Mouse (Mus musculus) yolk sac, embryonic 10.5 days (tissue): ENCODE data around the gene Trpd52l3.
"Not testable (repeated sequence)": the region's sequence is repeated elsewhere in the genome, so short reads cannot be mapped to it uniquely, and the experiment has no call there.

Experiments used
- DNase-seq: peaks from one replicate; pipeline ENCODE4 v3.0.0-alpha.2; 2017; ENCODE audit warnings: low spot score

Gene Trpd52l3

DNA sequence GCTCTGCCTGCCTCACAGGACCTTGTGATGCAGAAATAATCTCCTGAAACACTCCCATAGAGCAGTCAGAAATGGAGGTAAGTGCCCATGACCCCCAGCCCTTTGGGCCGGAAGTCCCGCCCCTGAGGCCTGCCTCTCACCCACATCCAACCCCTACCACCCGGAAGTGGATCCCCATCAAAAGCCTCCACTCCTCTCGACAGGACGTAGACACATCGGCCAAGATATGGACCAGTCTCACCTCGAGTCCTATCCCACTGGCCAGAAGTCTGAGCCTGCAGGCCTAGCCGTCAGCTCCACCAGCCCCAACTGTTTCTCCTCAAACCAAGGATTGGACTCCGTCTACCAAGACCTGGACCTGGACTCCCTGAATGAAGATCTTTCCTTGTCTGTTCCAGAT lies at the start of gene Trpd52l3:
Trpd52l3 (plus strand) TSS at position 170 of the 400 bp plus-strand sequence.
- no peak for DNase-seq

DNA sequence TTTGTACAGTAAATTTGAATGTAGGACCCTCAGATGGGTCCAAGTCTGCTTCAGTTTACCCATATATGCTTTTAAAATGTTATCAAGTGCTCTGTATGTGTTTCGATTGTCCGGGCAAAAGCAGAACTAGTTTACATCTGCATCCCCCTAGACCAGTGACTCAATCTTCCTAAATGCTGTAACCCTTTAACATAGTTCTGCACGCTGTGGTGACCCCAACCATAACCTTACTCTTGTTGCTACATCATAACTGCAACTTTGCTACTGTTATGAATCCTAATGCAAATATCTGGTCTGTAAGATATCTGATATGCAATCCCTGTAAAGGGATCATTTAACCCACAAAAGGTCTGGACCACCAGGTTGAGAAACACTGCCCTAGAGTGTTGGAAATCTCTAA lies 49.8 kb upstream of the Trpd52l3 start:
- DNase-seq = no peak

GRCm38 (mm10) chr19:29955454-29955853 lies 48.1 kb upstream of the Trpd52l3 start:
- no peak for DNase-seq

GRCm38 (mm10) chr19:29960906-29961305 lies 42.7 kb upstream of the Trpd52l3 start:
- DNase-seq = no peak

DNA sequence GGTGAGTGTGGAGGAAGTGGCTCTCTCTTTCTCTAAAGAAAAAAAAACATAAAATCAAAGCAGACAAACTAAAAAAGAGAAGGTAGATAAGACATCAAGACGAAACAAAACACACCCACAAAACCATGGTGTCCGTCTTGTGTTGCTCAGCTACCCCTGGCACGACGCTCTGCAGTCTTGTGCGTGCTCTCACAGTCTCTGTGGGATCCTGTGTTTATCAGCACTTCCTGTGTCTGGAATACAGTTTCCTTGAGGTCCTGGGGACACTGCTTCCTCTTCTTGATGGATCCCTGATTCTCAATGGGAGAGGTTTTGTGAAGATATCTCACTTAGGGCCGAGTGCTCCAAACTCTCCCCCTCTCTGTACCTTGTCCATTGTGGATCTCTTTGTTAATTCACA lies 41.7 kb upstream of the Trpd52l3 start:
- DNase-seq = no peak

GRCm38 (mm10) chr19:29963598-29964092 lies 39.9 kb upstream of the Trpd52l3 start:
- DNase-seq = no peak

DNA sequence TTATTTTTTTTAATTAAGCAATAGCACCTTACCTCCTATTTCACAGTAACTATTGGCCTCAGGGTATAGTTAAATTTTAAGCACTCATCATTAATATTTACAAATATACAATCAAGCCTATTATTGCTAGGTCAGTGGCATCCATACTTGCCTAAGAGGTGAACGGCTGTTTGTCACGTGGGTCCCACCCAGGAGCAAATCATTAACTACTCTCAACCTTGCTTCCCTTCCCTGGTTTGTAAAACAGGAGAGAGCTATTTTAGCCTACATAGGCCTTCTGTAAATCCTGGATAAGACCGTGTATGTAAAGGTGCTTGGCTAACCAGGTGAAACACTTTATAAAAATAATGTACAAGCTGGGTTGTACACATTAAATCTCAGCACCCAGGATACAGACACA lies 35.6 kb upstream of the Trpd52l3 start:
- no peak for DNase-seq

- no peak for DNase-seq
Measured at GRCm38 (mm10) chr19:29973396-29973795, 30.2 kb upstream of the Trpd52l3 start.

DNA sequence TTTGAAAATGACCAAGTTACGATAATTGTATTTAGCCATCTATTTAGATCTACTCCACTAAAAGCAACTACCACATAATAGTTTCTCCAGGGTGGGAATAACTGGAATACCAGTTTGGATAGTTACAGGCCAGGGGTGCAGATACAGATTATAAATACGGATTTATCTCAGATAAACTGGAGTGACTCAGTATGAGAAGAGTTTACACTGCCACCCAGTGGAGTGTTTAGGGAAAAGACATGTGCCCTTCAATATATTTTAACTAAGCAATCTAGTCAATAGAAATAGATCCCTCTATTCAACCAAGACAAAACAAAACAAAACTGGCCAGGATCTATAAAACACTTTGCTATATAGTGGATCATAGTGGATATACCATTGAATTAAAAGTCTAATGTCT lies 24.7 kb upstream of the Trpd52l3 start:
- DNase-seq = no peak

DNA sequence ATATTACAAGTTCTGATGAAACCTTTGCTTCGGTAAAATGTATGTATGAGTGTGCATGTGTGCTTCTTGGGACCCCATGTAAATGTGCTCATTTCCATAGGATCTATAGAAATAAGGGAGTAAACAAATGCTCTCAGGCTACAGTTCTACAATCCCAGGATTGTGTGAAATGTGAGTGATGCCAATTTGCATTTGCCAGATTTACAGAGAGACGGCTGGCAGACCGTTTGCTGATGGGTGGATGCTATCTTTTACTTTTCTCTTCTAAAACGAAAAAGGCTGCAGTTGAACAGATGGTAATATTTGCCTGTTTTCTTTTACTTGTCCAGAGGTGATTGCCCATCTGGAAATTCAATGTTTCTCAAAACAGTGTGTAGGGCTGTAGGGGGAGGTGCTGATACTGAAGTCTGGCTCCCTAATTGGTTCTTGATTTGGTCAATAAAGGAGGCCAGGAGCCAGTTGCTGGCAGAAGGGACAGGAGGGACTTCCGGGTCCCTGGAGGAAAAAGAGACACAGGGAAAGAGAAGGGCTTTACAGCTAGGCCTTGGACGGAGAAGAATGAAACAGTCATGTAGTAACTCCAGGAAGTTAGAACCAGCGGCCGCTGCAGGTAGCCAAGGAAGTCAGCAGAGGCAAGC lies 24.0 kb upstream of the Trpd52l3 start:
- DNase-seq = no peak

GRCm38 (mm10) chr19:29984208-29985005 lies 19.2 kb upstream of the Trpd52l3 start:
- no peak for DNase-seq

DNA sequence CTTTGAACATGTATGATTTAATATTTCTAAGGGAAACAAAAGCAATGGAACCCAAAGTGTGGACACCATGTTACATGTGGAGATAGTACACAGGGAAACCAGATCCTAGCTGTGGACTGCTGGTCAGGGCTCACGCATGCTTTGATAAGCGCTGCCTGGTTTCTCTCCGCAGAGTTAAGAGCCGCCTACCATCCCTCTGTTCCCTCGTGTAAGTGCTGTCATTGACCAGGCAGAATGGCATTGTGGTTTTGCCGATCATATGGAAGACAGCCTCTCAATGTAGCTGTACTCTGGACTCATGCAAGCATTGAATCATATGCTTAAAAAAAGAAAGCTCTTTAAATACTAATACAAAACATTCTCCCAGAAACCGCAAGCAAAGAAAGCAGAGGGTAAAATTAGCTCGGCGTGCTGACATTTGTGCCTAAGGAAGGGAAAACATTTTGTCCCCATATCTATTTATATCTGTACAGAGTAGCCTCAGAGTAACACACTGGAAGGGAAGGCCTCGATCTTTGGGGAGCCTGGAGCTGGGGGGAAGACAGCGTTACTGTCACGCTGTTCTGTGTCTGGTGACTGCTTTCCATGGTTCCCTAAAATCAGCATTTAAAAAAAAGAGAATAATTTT lies 17.0 kb upstream of the Trpd52l3 start:
- no peak for DNase-seq

GRCm38 (mm10) chr19:30000406-30001365 lies 2.9 kb upstream of the Trpd52l3 start:
- DNase-seq = no peak

DNA sequence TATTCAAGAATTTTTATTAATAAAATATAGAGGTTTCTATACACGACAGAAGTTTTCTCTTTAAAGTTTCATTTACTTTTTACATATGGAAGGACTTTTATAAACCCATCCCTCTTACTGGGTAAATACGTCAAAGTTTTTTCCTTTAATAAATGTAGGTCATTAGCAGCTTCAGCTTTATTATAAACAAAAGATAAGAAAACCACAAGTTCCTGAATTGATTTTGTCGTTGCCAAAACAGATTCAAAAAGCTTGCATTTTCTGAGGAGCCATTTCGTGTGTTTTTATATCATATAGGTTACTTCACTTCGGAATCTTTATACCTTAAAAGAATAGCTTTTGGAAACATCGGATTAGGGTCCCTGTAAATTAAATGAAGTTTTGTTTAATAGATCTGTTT lies 2.0 kb upstream of the Trpd52l3 start:
- no peak for DNase-seq

DNA sequence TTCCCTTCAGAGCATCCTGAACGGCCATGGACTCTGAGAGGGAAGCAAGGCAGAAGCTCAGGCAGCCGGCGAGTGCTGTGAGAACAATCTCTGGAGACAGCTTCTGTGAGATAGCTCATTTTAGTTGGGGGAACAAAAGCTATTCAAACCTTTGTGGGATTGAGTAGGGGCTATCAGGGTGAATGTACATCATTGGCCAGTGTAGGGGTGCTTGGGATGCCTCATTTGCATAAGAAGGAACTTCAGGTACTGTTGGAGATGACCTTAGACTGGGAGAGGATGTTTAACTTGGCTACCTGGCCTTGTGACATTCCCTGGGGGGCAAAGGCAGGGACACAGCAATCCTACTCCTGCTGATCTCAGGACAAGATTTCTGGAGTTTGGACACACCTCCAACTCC lies 2.8 kb downstream of the Trpd52l3 start:
- DNase-seq = no peak

DNA sequence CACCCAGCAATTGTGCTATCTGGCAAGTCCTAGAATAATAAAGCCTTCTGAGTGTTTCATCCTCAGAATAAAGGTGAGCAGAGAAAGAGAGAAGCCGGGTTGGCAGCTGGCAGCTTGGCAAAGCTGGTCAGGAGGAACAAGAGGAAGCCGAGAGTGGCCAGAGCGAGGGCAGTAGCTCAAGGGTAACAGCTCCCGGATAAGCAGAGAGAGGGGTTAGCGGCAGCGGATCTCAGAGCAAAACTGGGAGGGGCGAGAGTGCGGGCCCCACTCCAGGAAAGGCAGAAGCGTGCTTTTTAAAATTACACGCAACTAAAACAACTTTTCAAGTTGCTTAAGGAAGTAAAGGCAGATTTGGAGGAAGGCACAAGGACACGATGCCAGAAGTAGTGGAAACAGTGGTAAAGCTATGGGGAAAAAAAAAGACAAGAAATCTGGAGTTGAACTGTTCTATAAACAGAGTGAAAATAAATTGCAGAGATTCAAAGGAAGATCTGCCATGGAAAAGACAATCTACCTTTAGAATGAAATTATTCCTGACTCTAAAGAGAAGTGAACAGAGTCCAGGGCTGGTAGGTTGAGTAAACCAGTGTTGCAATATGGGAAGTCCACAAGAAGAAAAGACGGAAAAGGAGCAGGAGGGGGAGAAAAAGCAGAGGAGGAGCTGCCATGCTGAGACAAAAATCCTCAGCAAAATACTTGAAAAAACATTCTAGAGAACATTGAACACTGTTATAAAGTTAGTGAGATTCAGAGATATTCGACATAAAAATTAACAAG lies 7.1 kb downstream of the Trpd52l3 start:
- DNase-seq = no peak

DNA sequence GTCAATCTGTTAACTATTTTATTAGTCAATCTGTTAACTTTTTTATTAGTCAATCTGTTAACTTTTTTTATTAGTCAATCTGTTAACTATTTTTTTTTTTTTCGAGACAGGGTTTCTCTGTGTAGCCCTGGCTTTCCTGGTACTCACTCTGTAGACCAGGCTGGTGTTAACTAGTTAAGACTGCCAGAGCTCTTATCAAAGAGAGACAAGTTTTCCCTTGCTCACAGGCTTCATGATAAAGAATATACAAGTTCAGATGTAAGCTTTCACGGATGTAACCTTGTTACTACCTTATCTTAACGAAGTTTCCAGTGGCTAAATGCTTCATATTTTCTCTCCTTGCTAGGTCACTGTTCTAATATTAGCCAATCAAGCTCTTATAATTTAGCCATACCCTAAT lies 10.7 kb downstream of the Trpd52l3 start:
- no peak for DNase-seq

DNA sequence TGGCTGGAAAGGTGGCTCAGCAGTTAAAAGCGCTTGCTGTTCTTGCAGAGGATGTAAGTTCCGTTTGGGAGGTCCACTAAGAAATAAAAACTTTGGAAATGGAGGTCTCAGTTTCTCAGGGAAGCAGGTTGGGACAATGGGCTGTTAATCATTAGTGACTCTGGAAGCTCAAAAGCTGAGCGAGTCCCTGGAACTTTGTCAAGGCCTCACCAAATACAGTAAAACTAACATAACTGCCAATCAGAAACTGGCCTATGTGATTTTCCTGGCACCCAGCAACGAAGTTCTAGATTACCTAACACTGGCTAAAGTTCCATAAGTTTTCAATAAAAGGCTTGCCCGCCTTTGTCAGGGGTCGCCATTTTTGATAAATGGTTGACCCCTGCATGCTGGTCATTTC lies 12.6 kb downstream of the Trpd52l3 start:
- DNase-seq = no peak

DNA sequence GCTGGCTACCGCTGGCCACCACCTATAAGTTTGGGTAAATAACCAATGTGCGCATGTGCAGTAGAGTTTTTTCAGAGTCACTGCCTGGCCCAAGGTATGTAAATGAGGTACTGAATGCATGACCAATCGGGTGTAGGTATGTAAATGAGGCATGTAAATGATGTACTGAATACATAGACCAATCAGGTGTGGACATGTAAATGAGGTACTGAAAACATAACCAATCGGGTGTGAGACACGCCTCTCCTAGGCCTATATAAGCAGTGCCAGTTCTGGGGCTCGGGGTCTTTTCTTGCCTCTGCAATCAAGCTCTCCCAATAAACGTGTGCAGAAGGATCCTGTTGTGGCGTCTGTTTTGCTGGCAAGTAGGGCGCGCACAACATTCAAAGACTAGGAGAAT lies 19.8 kb downstream of the Trpd52l3 start:
- DNase-seq = not testable (repeated sequence)

GRCm38 (mm10) chr19:30029002-30029710 lies 25.6 kb downstream of the Trpd52l3 start:
- no peak for DNase-seq
